Mouse (Mus musculus): ENCODE data around the gene Trhr2.
A peak's percentile ranks its signal among the peaks of the same experiment; 100 is the strongest.

Gene Trhr2

GRCm38 (mm10) chr8:122360696-122361416 is at the start of gene Trhr2:
Gene Trhr2, minus strand, starts transcription at chr8:122360746.
- no peak for DNase-seq (ENCODE audit: low read depth)

GRCm38 (mm10) chr8:122407678-122408077 is 47.1 kb upstream of the Trhr2 start:
- DNase-seq (ENCODE audit: low read depth), result no peak

GRCm38 (mm10) chr8:122405146-122405805 is 44.7 kb upstream of the Trhr2 start:
- no peak for DNase-seq (ENCODE audit: low read depth)

- DNase-seq (ENCODE audit: low read depth), result no peak
Observed at GRCm38 (mm10) chr8:122398186-122398585, 37.6 kb upstream of the Trhr2 start.

GRCm38 (mm10) chr8:122395291-122395690 is 34.7 kb upstream of the Trhr2 start:
- DNase-seq (ENCODE audit: low read depth), result no peak

GRCm38 (mm10) chr8:122393717-122394116 is 33.2 kb upstream of the Trhr2 start:
- DNase-seq (ENCODE audit: low read depth), result no peak

- DNase-seq (ENCODE audit: low read depth), result no peak
Observed at GRCm38 (mm10) chr8:122390758-122391157, 30.2 kb upstream of the Trhr2 start.

- peak; percentile 14 for DNase-seq (ENCODE audit: low read depth)
Observed at GRCm38 (mm10) chr8:122389357-122389756, 28.8 kb upstream of the Trhr2 start.

- no peak for DNase-seq (ENCODE audit: low read depth)
Observed at GRCm38 (mm10) chr8:122383039-122383438, 22.5 kb upstream of the Trhr2 start.

- DNase-seq (ENCODE audit: low read depth), result peak; percentile 99
Observed at GRCm38 (mm10) chr8:122376365-122377231, 16.1 kb upstream of the Trhr2 start, which contains the start of gene Zc3h18. Gene Zc3h18, plus strand, starts transcription at chr8:122376609.

GRCm38 (mm10) chr8:122375751-122376364 is 15.3 kb upstream of the Trhr2 start:
- no peak for DNase-seq (ENCODE audit: low read depth)

GRCm38 (mm10) chr8:122375320-122375719 is 14.8 kb upstream of the Trhr2 start:
- DNase-seq (ENCODE audit: low read depth), result peak; percentile 21

GRCm38 (mm10) chr8:122371706-122372105 is 11.2 kb upstream of the Trhr2 start:
- no peak for DNase-seq (ENCODE audit: low read depth)

- peak; percentile 60 for DNase-seq (ENCODE audit: low read depth)
Observed at GRCm38 (mm10) chr8:122369665-122370064, 9.1 kb upstream of the Trhr2 start.

GRCm38 (mm10) chr8:122368494-122368893 is 7.9 kb upstream of the Trhr2 start:
- no peak for DNase-seq (ENCODE audit: low read depth)

- DNase-seq (ENCODE audit: low read depth), result no peak
Observed at GRCm38 (mm10) chr8:122362967-122363366, 2.4 kb upstream of the Trhr2 start.

GRCm38 (mm10) chr8:122362271-122362670 is 1.7 kb upstream of the Trhr2 start:
- DNase-seq (ENCODE audit: low read depth), result no peak

- DNase-seq (ENCODE audit: low read depth), result no peak
Observed at GRCm38 (mm10) chr8:122359111-122359775, 1.3 kb downstream of the Trhr2 start.

- DNase-seq (ENCODE audit: low read depth), result no peak
Observed at GRCm38 (mm10) chr8:122357641-122358040, 2.9 kb downstream of the Trhr2 start.

GRCm38 (mm10) chr8:122357202-122357601 is 3.3 kb downstream of the Trhr2 start:
- DNase-seq (ENCODE audit: low read depth), result no peak
